Mouse (Mus musculus) c-Kit-positive CD71-negative TER-119-negative erythroid progenitor cells, embryonic 14.5 days (primary cell): ENCODE measurements around the gene She.

Experiments
- DNase-seq: peaks from one replicate; pipeline ENCODE4 v3.0.0-alpha.2; 2013; ENCODE audit warnings: low read depth

The She gene

DNA sequence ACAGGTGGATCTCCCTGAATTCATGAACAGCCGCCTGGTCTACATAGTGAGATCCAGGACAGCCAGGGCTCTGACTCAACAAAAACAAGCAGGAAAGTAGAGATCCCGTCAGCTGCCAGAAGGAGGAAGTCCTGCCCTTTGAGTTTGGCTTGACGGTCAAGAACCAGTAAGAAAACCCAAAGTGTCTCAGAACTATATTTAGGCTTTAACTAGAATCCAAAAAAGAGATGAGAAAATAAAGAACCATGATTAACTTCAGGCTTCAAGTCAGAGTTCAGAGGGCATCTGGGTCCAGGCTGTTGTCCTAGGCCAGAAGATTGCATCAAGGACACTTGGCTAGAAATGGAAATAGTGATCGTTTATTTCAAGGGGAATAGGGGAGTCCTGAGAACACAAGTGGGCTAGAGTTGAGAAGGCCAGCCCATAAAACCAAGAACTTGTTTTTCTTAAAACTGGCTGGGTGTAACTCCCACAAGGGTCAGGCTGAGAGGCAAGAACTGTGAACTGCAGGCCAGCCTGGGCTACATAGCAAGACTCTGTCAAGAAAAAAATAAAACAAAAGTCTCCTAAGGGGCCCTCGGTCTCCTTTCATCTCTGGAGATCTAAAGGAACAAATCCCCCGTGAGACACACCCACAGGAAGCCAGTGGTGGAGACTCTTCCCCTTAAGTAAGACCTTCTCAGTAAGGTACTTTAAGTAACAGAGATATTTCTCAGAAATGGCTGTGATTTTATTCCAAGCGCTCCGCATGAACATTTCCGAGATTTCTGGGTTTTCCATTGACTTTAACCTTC lies 32.7 kb downstream of the She start:
- DNase-seq: no peak

- DNase-seq: no peak
These were observed 33.9 kb downstream of the She start for GRCm38 (mm10) chr3:89865020-89865419.

GRCm38 (mm10) chr3:89865764-89866163 lies 34.6 kb downstream of the She start:
- DNase-seq: no peak

- DNase-seq: no peak
These were observed 36.5 kb downstream of the She start for GRCm38 (mm10) chr3:89867651-89868050.

- DNase-seq: no peak
These were observed 37.2 kb downstream of the She start for GRCm38 (mm10) chr3:89868357-89868756.

DNA sequence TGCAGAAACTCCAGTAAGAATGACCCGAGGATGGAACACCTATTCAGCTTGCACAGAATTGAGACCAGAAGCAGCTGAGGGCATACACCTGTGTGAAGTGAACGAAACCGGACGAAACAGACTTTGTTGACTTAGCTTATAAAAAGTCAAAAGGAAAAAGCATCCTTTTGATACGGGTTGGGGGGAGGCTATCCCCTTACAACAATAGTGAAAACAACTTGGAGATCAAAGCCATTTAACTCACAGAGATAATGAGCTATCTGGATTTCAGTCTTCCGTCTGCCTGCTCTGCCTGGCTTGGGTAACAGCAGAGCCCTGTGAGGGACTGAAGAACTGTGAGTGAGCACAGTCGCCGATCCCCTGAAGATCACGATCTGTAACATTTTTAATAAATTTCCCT lies 37.8 kb downstream of the She start:
- DNase-seq: no peak

DNA sequence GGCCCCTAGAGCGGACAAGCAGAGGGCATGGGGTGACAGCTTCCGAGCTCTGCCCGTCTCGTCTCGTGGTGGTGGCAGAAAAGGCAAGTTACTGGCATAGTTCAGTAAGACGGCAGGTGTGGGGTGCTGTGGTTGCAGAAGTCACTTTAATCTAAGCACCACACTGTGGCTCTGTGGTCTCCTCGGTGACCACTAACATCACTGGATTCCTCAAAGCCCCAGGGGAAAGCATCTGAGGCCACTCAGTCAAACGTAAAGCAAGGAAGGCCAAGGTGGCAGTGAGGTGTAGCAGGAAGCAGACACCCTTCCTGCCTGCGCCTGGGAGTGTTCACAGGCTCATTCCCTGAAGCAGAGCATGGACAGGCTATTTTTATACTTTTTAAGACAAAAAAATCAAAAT lies 38.4 kb downstream of the She start:
- DNase-seq: no peak

GRCm38 (mm10) chr3:89870472-89871271 lies 39.5 kb downstream of the She start:
- DNase-seq: no peak

GRCm38 (mm10) chr3:89871339-89871914 lies 40.3 kb downstream of the She start:
- DNase-seq: no peak

GRCm38 (mm10) chr3:89872209-89872608 lies 41.0 kb downstream of the She start:
- DNase-seq: no peak

DNA sequence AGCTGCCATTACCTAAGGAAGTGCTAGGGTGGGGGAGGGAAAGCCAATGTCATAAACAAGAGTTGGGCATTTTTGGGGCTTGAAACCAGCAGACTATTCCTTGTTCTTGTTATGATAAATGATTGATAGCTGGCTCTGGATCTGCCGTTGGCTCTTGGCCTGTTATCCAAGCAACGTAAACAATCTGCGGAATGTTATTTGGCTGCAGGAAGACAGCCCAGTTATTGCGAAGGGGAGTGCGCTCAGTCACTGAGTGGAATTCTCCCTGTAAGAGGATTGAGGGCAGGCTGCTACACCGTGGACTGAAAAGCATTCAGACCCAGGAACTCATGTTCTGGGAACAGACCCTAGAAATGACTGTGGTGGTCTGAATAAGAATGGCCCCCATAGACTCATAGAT lies 41.5 kb downstream of the She start:
- DNase-seq: no peak

- DNase-seq: no peak
These were observed 42.9 kb downstream of the She start for GRCm38 (mm10) chr3:89874076-89874475.

GRCm38 (mm10) chr3:89875021-89875420 lies 43.9 kb downstream of the She start:
- no peak for DNase-seq

DNA sequence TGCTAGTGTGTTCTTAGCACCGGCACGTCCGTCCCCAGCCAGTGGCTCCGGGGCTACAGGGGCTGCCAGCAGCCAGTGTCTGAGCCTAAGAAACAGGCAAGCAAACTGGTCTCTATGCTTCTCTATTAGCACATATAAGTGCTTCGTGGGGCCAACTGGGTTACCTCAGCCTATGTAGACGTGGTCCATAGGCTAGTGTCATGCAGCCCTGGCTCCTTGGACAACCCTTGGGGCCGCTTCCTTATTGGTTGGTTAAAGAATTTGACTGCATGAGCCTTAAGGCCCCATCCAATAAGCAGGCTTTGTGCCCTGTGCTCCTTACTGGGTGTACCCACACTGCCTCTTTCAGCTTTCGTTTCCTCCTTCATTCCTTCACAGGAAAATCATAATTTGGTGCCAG lies 44.6 kb downstream of the She start:
- DNase-seq: no peak

GRCm38 (mm10) chr3:89876469-89876868 lies 45.3 kb downstream of the She start:
- DNase-seq: no peak

DNA sequence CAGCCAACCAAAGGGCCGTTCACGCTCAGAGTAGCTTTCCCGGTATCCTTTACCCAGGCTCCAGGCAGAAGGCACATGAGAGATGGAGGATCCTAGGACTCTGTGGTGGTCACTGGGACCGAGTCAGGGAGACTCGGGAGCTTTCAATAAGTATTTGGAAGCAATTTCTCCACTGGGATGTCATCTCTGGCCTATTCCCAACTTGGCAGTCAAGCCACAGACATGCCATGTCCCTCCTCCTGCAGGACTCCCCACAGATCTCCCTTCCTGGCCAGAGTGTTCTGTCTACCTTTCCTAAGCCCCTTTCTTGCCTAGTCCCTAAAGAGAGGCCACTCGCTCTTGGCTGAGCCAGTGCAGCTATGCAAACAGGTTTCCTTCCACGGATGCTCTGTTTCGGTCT lies 46.0 kb downstream of the She start:
- no peak for DNase-seq

GRCm38 (mm10) chr3:89878456-89878855 lies 47.3 kb downstream of the She start:
- no peak for DNase-seq

DNA sequence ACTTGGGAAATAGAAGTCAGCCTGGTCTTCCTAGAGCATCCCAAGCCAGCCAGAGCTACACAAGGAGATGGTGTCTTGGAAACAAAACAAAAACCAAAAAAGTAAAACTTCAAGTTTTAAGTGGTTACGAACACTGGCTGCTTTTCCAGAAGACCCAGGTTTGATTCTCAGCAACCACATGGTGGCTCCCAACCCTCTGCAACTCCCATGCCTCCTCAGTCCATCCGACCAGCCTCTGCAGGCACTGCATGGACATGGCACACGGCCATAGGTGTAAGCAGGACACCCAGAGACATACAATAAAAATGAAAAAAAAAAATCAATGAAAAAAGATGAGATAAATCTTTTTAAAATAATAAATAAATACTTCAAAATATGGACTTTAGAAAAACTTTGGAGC lies 48.2 kb downstream of the She start:
- DNase-seq: no peak

DNA sequence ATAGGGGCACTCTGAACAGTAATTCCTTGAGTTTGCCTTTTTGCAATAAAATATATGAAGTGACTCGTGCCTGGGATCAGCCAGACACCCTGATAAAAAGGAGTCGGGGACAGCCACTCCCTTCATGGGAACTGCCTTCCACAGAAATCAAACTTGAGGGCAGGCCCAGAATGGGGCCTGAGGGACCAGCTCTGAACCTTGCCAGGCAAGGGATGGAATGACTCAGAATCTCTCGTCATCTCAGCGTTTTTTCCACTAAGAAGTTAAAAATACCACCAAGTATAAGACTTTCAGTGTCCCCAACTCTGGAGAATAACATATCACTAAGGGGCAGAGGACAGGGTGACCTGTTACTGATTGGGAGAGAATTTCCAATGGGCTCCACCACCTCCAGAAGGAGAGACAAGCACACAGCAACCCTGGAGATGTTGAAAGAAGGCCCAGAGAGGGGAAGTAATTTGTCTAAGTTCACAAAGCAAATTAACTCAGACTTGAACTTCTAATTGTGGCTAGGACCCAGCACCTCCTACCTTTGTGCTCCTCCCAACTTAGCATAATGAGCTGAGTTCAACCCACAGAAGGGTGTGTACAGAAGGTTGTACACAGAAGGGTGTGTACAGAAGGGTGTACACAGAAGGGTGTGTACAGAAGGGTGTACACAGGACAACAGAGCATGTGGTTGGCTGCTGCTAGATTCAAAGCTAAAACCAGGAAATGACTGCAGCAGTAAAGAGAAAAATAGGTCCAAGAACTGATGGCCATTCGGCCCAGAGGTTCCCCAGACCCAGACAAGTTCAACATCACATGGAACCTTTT lies 49.1 kb downstream of the She start:
- no peak for DNase-seq

GRCm38 (mm10) chr3:89882556-89883181 lies 51.5 kb downstream of the She start:
- DNase-seq: no peak

GRCm38 (mm10) chr3:89883582-89884041 lies 52.4 kb downstream of the She start:
- DNase-seq: no peak

DNA sequence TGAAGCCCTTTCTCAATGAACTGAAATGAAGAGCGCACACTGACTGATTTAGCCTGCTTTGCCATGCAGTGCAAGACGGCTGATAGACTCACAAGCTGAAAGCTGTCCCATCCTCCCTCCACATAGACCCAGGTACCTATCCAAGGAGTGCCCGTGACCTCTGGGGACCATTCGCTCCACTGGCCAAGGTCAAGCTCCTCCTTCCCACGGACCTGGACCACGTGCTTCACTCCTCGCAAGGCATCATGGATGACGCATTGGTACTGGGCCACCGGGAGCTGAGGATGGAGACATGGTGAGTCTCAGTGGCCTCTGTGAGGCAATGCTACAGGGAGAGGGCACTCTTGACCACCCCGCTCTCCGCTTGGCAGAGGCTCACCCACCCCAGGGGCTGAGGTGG lies 54.6 kb downstream of the She start:
- DNase-seq: no peak
